Mouse (Mus musculus): ENCODE measurements at regions not wholly inside any gene's neighbourhood (a gene's known extent, or its start where the extent isn't known, plus 50 kb on each side); places are given as distances from the start of the nearest gene placed in this dataset.

DNA sequence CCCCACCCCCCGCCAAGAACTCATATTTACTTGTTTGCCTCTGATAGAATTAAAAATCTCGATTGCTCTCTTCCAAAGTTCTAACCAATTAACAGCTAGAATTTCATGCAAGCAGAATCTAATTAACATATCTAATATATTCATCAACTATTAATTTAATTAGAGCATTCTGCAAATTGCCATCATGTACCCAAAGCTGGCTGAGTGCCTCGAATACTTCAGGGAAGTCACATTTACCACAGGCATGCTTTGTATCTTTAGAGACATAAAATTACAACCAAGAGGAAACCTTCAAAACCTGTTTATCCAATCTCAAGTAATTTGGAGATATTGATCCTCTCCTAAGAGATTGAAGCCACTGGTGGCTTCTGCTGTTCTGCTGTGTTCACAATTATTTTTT lies 401.6 kb upstream of the Nmur2 start:
- ATAC-seq (ENCODE audit: poor library complexity, severe bottlenecking): no peak

DNA sequence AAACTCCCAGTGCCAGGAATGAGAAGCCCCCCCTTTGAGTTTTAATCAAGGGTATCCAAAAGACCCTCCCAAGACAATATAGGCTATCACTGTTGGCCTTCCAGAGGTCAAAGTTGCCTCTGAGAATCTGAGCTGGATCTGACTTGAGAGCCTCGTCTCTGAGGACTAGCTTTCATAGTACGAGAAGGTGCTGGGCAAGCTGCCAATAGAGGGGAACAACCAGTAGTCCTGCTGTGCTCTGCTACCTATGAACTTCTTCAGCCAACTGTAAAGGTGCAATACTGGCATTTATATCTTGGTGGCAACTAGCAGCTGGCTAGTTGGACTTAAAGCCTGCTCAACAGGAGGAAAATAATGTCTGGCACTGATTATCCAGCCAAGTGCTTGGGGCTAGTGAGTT lies 400.3 kb upstream of the Nmur2 start:
- ATAC-seq (ENCODE audit: poor library complexity, severe bottlenecking): no peak

DNA sequence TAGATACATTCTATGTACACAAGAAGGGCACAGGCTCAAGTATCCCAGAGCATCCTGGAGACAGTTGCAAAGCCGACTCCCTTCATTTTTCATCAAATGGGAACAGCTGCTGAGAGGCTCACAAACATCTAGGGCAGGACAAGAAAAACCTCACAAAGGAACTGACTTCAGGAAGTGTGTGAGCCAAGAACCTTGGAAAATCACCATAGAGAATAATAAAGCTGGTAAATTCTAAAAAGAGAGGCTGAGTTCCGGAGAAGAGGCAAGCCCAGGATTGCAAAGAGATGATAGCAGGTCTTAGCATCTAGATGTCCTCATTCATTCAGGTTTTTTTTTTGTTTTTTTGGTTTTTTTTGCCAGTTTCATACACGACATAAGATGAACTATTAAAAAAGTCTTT lies 390.3 kb upstream of the Nmur2 start:
- ATAC-seq (ENCODE audit: poor library complexity, severe bottlenecking): no peak

DNA sequence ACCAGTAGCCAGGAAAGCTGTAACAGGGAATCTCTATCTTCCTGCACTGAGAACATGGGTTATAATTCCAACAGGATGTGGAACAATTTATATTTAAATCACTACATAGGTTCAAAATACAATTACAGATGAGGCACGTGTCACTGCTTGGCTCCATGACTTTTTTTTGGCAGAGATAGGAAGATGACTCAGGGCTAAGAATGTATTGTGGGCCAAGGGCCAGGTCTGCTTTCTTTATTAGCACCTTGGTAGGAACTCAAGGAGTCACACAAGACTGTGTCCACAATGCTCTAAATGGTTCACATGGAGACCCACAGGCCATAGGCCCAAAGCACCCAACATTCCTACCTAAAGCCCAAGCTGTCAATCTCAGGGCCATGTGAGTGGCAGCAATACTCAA lies 344.0 kb upstream of the Nmur2 start:
- ATAC-seq (ENCODE audit: poor library complexity, severe bottlenecking): no peak

DNA sequence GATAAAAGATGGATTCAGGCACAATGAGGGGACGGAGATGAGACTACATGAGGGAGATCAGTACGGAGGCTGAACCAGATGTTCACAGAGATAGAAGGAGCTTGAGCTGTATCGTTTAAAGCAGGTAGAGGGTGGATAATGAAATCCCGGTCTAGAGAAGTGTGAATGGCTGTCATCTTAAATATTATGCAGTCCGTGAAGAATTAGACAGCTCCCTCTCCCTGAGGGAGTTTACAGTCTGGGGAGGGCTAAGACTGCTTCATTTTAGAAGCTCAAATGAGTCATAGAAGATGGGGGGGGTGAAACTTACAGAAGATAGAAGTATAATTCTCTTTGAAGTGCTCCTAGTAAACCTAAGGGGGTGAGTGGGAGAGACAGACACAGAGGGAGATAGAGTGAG lies 336.7 kb upstream of the Nmur2 start:
- no peak for ATAC-seq (ENCODE audit: poor library complexity, severe bottlenecking)

DNA sequence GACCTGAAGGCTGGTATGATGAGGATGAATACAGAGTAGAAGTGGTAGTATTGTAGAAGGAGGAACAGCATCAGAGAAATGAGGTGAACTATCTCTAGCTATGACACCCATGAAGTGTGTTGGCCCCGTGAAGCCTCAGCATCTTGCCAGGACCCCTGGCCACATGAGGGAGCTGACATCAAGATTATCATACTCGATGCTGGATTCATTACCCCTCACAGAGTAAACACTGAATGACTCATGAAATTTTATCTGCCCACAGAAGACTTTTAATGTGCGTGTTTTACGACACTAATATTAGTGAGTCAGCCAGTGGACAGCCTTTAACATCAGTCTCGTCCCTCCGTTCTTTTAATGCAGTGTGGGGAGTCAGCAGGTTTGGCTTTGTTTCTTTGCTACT lies 333.5 kb upstream of the Nmur2 start:
- no peak for ATAC-seq (ENCODE audit: poor library complexity, severe bottlenecking)

DNA sequence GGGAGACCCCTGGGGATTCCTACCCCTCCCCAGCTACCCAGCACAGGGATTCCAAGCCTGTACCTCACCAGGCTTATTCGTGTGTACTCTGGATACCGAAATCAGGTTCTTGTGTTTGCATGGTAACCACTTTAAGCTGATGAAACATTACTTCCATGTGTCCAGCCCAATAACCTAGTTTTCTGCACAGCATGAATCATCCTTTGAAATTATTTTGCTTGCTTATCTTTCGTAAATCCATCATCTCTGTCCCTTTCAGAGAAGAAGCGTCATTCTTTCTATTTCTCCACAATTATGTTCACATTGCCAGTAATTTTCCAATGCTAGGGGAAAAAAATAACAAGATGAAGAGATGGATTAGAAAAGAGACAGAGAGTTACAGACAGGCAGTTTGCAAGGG lies 332.8 kb upstream of the Nmur2 start:
- ATAC-seq (ENCODE audit: poor library complexity, severe bottlenecking): no peak

DNA sequence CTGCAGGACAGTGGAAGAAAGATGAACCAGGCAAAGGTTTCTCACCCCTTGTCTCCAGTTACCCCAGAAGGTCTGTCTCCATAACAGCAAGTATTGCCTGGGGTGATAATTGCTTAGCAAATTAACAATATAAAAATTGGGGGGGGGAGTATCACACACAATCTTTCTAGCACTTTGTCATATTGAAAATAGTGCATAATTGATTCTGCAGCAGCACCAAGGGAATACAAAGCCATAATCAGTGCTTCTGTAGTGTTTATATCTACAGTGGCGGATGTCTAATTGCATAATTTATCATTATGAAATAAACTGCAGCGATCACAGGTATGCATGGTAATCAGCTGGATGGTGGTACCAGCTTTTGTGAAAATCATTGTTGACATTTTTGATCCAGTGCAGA lies 316.9 kb upstream of the Nmur2 start:
- ATAC-seq (ENCODE audit: poor library complexity, severe bottlenecking): no peak

DNA sequence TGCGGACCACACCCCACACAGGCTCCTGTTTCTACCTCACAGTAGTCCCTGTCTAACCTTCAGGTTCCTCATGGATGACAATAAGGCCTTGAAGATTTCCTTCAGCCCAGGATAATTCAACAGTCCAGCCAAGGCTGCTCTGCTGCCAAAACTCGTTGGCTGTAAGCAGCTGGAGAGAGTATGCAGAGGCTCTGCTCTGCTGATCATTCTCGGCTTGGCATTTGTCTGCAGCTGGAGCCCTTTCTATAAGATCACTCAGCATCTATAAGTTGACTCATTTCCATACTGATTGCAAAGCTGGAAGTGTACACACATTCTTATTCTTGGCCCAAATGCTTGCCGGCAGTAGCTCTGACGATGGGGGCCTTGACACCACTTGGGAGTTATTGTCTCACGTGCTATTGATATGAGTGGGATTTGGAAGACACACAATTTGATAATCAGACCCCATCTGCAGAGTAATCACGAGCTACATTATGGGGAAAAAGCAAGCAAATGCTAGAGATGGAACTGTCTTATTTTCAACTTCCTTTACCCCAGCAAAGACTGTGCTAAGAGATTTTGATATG lies 311.1 kb upstream of the Nmur2 start:
- ATAC-seq (ENCODE audit: poor library complexity, severe bottlenecking): no peak

DNA sequence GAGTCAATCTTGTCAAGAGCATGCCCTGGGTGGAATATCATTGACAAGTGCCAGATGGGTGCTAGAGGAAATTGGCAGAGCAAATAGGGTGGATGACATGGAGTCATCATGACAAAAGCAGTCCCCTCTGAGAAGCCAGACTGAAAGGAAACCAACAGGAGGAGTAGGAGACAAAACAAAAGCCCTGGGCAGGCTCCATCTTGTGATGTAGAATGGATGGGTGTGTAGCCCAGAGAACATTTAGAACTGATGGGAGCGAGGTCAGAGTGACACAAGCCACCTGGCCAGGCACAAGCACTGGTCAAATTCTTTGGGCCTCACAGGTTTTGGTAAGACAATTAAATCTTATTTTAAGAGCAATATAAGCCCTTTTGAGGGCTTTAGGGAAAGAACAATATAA lies 310.4 kb upstream of the Nmur2 start:
- no peak for ATAC-seq (ENCODE audit: poor library complexity, severe bottlenecking)

DNA sequence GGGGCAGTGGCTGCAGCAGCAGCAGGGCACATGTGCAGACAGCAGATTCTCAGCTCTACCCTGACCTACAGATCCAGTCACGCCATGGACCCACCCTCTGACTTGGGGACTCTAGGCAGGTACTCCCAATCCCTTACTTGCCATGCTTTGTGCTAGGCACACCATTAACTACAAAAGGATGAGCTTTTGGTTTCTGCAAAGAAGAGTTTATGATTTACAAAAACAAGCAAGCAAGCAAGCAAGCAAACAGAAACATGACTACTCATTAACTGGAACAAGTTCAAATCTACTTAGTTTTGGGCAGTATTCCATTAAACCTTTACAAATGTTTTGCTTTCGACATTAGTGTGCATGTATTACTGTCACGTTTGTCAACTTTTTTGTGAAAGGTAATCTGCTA lies 309.0 kb upstream of the Nmur2 start:
- no peak for ATAC-seq (ENCODE audit: poor library complexity, severe bottlenecking)

DNA sequence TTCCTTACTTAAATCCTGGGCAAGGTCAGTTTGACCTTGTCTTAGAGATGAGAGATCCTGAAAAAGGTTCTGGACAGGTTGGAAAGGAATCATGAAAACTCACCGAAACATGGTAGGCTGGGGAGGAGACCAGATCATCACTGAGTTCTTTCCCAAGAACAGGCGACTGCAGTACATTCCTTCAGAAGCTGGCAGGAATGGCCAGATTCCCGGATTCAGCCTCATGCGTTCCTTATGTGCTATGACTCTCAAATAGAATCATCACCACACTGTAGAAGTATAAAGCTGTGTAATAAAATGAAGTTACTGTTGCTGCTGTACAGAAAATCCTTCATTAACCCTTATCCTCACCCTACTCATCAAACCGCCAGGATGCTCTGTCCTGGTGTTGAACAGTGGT lies 307.6 kb upstream of the Nmur2 start:
- ATAC-seq (ENCODE audit: poor library complexity, severe bottlenecking): no peak

DNA sequence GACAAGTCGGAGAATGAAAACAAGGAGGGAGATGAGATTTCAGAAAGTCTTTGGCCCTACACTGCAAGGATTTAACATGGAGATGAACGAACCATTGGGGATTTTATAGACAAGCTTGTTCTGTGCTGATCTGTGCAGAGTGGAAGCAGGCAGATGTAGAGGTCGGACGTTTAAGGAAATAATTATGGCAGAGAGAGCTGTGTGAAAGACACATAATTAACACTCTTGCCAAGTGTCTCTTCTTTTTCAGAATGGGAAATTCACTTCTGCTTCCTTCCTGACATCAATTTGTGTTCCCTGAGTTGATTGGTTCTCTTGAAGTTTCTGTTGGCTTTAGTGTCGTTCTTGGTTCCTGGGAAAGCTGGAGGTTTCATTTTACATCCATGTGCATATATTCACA lies 302.3 kb upstream of the Nmur2 start:
- ATAC-seq (ENCODE audit: poor library complexity, severe bottlenecking): no peak

DNA sequence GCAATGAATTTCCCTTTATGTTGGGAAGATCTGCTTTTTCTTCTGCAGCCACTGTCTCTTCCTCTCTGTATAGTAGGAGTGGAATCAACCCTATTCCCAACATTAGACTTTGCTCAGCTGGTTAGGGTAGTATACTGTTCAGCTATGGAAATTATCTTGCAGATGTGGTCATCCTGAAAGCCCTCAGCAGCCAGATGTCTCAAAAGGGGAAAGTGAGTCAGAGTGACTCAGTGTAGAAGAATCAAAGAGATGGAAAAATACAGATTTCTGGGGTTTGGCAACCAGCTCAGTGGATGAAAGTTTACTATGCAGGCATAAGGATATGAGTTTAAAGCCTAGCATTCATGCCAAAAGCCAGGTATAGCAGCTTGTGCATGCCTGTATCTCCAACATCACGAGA lies 300.9 kb upstream of the Nmur2 start:
- ATAC-seq (ENCODE audit: poor library complexity, severe bottlenecking): no peak

DNA sequence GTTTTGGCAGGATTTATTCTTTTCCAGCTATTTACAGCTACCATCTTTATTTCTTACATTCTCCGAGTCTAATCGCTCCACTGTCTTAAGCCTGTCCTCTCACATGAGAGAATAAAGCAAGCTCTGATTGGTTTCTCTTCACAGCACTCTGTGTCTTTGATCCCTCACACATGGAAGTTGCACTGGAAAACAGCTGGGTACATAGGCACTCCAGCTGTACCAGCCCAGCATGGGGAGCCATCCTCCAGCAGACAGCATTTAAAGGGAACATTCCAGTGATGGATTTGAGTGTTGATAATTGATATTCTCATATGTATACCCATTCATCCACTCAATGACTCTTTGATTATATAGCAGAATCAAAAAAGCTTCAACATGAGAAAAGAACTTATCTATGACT lies 300.2 kb upstream of the Nmur2 start:
- ATAC-seq (ENCODE audit: poor library complexity, severe bottlenecking): no peak

DNA sequence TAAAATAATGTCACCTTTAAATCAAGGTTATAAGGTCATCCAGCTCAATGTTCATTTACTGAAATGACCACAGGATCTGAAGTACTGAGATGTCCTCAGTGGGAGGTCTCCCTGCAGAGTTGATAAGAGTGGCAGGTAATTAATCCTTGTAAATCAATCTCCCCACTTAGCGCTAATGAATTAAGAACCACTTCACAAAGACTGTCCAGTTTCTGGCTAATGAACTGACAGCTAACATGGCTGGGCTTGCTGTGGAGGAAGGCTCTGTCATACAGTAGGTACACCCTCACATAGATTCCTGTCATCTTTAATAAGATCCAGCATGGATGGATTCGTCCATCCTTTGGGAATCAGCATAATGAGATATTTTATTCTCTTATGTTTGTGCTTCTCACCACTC lies 297.7 kb upstream of the Nmur2 start:
- no peak for ATAC-seq (ENCODE audit: poor library complexity, severe bottlenecking)

DNA sequence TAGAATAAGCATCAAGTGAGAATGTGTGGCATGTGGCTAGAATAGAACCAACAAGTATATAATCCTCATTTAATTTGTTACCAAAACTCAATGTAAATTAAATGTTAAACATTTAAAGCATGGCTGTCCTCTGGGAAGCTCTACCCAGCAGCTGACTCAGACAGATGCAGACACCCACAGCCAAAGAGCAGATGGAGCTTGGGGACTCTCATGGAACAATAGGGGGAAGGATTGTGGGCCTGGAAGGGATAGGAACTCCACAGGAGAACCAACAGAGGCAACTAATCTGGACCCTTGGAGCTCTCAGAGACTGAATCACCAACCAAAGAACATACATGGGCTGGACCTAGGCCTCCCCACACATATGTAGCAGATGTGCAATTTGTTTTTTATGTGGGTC lies 295.1 kb upstream of the Nmur2 start:
- no peak for ATAC-seq (ENCODE audit: poor library complexity, severe bottlenecking)

DNA sequence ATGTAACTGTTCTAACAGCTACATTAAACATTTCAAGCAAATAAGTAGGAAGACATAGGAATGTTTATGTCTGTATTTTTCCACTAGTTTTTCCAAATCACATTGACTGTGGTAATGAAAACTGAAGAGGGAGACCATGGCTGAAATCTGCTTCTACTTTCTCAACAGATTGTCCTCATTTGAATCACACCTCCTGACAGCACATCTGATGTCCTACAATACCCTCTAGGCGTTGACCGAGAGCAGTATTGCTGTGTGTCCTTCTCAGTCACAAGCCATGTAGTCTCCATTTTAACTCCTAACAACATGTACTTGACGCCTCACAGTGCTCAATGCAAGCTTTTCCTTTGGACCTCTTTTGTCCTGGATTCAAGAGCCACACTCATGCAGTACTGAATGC lies 279.5 kb upstream of the Nmur2 start:
- no peak for ATAC-seq (ENCODE audit: poor library complexity, severe bottlenecking)

DNA sequence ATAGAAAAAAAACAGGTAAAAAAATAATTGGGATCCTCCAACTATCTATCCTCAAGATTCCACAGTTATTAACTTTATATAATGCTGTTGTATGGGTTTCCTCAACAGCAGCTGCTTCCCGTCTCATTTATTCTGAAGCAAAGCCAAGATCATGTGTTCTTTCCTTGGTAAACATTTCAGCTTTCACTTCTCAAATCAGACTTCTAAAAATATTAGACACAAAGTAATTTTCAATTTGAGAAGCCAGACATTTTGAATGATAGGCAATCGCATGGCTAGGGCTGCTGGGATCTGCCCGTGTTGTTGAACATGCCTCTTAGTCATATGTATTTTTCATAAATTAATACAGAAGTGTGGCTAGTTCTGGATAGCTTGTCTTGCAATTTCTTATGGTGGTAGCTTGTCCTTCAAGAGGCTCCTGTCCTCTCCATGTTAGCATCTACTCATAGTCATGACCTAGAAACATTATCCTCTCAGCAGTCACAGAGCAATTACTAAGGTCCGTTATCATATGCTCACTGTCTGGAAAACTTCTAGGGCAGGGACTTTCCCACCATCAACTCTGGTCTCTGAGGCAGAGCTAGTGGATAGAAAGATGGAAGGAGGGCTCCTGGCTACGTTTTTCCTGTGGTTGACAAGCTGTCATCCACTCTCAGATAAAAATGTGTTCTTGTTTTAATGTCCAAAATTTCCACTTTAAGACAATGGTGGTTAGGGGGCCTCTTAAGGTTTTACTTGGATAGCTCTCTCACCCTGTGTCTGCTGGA lies 274.6 kb upstream of the Nmur2 start:
- no peak for ATAC-seq (ENCODE audit: poor library complexity, severe bottlenecking)

DNA sequence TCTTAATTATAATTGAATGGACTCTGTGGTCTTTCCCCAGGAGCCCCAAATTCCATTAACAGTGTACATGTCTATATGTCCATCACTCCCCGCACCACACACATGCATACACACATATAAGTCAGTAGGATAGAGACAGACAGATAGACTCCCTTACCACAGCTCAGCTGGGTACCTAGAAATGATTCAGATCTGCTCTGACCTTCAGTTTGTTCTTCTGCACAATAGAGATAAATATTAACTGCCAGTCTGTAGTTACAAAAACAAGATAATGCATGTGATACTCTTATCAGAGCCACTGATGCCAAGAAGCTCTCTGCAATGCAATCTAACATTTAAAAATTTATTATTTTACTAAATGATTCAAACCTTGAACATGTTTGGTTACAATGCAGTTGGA lies 268.7 kb upstream of the Nmur2 start:
- ATAC-seq (ENCODE audit: poor library complexity, severe bottlenecking): no peak

DNA sequence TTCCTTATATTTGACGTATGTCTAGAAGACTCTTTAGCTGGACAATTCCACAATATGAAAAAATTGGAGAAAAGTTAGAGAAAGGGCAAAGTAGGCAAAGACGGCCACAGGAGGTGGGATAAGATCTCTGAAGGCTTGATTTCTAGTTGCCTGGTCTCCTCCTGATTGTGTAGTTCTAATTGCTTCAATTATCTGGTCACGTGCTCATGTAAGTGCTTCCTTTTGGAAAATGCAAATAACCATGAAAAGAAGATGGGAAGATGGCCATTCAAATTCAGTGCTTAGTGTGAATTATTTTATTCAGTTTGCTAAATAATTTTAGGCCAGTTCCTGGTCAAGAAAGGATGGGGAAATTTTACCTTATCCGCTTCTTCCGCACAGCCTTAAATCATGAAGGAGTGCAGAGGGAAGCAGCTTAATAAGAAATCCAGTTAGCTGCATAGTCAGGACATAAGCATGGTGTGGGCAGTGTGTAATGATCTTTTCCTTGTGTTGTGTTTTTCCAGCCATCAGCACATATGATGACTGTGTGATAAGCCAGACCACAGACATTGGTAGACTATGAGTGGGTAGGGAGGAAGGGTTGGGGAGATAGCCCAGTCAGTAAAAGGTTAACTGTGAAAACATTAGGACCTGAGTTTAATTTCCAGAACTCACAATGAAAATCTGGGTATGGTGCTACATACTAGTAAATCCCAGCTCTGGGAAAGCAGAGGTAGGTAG lies 267.7 kb upstream of the Nmur2 start:
- ATAC-seq (ENCODE audit: poor library complexity, severe bottlenecking): no peak

DNA sequence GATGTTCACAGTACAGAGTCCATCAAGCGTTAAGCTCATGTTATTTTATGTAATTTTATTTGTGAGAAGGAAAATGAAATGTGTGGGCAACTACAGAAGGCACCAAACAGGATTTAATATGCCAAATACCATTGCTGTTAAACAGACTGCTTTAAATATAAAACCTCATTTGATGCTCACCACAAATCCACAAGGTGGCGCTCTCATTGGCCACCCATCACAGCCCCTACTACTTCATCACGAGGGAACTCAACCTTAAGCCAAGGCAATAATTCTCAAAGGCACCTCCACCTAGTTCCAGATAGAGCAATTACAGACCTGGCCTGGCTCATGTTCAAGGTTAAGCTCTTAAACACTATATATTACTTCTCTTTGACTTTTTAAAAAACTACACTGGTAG lies 266.2 kb upstream of the Nmur2 start:
- no peak for ATAC-seq (ENCODE audit: poor library complexity, severe bottlenecking)

Data from megakaryocyte, adult 5-6 weeks (primary cell).